Mouse (Mus musculus): ENCODE data around the gene Exoc3l4.

GRCm38 (mm10) chr12:111441523-111441922 lies 24.7 kb downstream of the Exoc3l4 start:
- no peak for TF ChIP-seq POLR2A (IDR thresholded peaks at IDR 0.05; ENCODE audit: low read depth, low read length)
- TF ChIP-seq CTCF (conservative IDR thresholded peaks at IDR 0.05; ENCODE audit: insufficient read depth, insufficient read length, low read depth, low read length), result no peak

Measured in kidney, adult 2 months (tissue).